Mouse (Mus musculus): ENCODE measurements around the gene Synpr.

DNA sequence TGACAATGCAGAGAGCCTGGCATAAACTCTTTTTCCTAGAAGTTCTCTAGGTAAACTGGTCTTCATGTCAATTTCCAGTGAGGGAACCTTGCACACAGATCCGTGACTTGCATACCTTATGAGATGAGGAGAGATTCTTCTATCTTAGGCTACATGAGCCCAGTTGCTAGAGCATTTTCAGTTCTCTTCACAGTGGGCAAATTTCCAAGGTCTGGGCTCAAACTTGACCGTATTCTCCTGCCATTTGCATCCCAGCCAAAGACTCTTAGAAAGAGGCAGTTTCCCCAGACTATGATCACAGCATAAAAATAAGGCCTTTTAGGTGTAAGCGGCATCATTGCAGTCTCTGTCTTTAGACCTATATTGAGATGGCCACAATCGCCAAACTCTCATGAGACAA, 270.1 kb downstream of the Synpr start:
- TF ChIP-seq CTCF (IDR thresholded peaks at IDR 0.05), result no peak
- no peak for TF ChIP-seq EP300 (IDR thresholded peaks at IDR 0.05)

All from lung, postnatal 0 days (tissue).